In genomic region chr7:47133331-47133730, GRCm38 (mm10) we compare ENCODE assay signal across 8 mouse cellular contexts. TPM values are rescaled to one million over a fixed set of nuclear protein-coding genes. Genes with fewer than 3 reads are reported as not detected.
DNase-seq lines count a peak whose midpoint lies in the region; ATAC-seq and TF ChIP-seq lines count a peak whose summit lies in the region.

Gene Ptpn5 (minus strand): TSS chr7:47133684.

- H3K4me2 ChIP-seq in CH12.LX (ENCODE audit: insufficient read depth, low read depth, poor library complexity, severe bottlenecking) = peak within 1 kb of the TSS; percentile 89
- peak within 1 kb of the TSS; percentile 71 for H3K4me2 ChIP-seq in liver, embryonic 12.5 days

- no peak for DNase-seq in frontal cortex, adult 2 months (ENCODE audit: extremely low spot score in 1 of 2, low spot score in 1 of 2)
- no peak for DNase-seq in frontal cortex, postnatal 10 days (ENCODE audit: low spot score in 2 of 2)
- DNase-seq in CH12.LX (ENCODE audit: extremely low read depth) = no peak
- DNase-seq in hindbrain, embryonic 10.5 days (ENCODE audit: low spot score) = no peak
- no peak for DNase-seq in T-cell, adult 2 months (ENCODE audit: low spot score)
- DNase-seq in adrenal gland, adult 2 months = no peak
- DNase-seq in yolk sac, embryonic 10.5 days (ENCODE audit: low spot score) = no peak

- H3K4me1 ChIP-seq in CH12.LX (ENCODE audit: control insufficient read depth in 1 of 2, insufficient read depth in 2 of 2) = peaks cover 0 to 3% of the 10 kb centered on the region in 2 experiments; a peak in 2 of 4 replicates
- H3K4me1 ChIP-seq in hindbrain, embryonic 10.5 days (replicated peaks) = peaks cover 20% of the 10 kb centered on the region
- 0 out of 2 replicates have a peak, but pooled peaks cover 4% of the 10 kb centered on the region for H3K4me1 ChIP-seq in liver, embryonic 12.5 days

- no peak for TF ChIP-seq CTCF in CH12.LX (conservative IDR thresholded peaks at IDR 0.05 in 1 of 2, IDR thresholded peaks at IDR 0.05 in 1 of 2; ENCODE audit: low read depth in 2 of 2, low read length in 2 of 2)

- dilution Hi-C loops in CH12.LX (cut with MboI; ENCODE audit: extremely low pct_ligation_motif_present, extremely low pct_unique_long_range_greater_than_20kb, low sequenced_read_pairs) = no loop called here

- in situ Hi-C loops in CH12.LX (cut with MboI; ENCODE audit: low pct_ligation_motif_present, low pct_unique_long_range_greater_than_20kb, low sequenced_read_pairs) = no loop called here

- WGBS in hindbrain, embryonic 10.5 days = 3% methylated on average over 13 of the region's 13 CpGs
- WGBS in liver, embryonic 12.5 days (ENCODE audit: insufficient replicate concordance) = 16% methylated on average over 13 of the region's 13 CpGs

- no peak within 1 kb of the TSS for H3K27ac ChIP-seq in CH12.LX (ENCODE audit: insufficient read depth, low read depth)
- H3K27ac ChIP-seq in hindbrain, embryonic 10.5 days = peak within 1 kb of the TSS; percentile 90
- no peak within 1 kb of the TSS for H3K27ac ChIP-seq in liver, embryonic 12.5 days

- no peak for ATAC-seq in liver, embryonic 12.5 days

- TF ChIP-seq POLR2A in CH12.LX (IDR thresholded peaks at IDR 0.05; ENCODE audit: low read depth, low read length) = no peak

- H3K9ac ChIP-seq in CH12.LX (ENCODE audit: insufficient read depth, low read depth) = peak within 1 kb of the TSS; percentile 23; the same call in 1 of the 2 replicates
- H3K9ac ChIP-seq in liver, embryonic 12.5 days = no peak within 1 kb of the TSS

- peaks cover 2% of the 10 kb centered on the region for H3K9me3 ChIP-seq in CH12.LX (replicated peaks; ENCODE audit: low read length)
- no peaks in the 10 kb centered on the region for H3K9me3 ChIP-seq in hindbrain, embryonic 10.5 days
- no peaks in the 10 kb centered on the region for H3K9me3 ChIP-seq in liver, embryonic 12.5 days (replicated peaks)

- TF ChIP-seq RAD21 in CH12.LX (IDR thresholded peaks at IDR 0.05; ENCODE audit: low read depth, low read length) = no peak

- H3K79me2 ChIP-seq in CH12.LX (replicated peaks; ENCODE audit: control insufficient read depth, extremely low read depth, insufficient read depth, poor library complexity, severe bottlenecking) = no peaks in the 10 kb centered on the region

- H3K36me3 ChIP-seq in CH12.LX (replicated peaks in 1 of 2; ENCODE audit: control insufficient read depth in 1 of 2, insufficient read depth in 1 of 2, low read length in 1 of 2) = no peaks in the 10 kb centered on the region
- no peaks in the 10 kb centered on the region for H3K36me3 ChIP-seq in hindbrain, embryonic 10.5 days
- H3K36me3 ChIP-seq in liver, embryonic 12.5 days = no peaks in the 10 kb centered on the region

- TF ChIP-seq EP300 in CH12.LX (IDR thresholded peaks at IDR 0.05; ENCODE audit: low read length) = no peak

- H3K27me3 ChIP-seq in CH12.LX (replicated peaks) = no peaks in the 10 kb centered on the region
- peaks cover 67% of the 10 kb centered on the region for H3K27me3 ChIP-seq in hindbrain, embryonic 10.5 days (ENCODE audit: insufficient read depth, poor library complexity, severe bottlenecking)
- peaks cover 65% of the 10 kb centered on the region for H3K27me3 ChIP-seq in liver, embryonic 12.5 days (replicated peaks)

- H3K4me3 ChIP-seq in CH12.LX (replicated peaks in 1 of 3; ENCODE audit: low read depth in 2 of 3, low read length in 2 of 3, poor library complexity in 1 of 3) = peak within 1 kb of the TSS in 2 of 3 experiments; percentile 10 to 53
- peak within 1 kb of the TSS; percentile 85 for H3K4me3 ChIP-seq in hindbrain, embryonic 10.5 days
- H3K4me3 ChIP-seq in liver, embryonic 12.5 days = peak within 1 kb of the TSS; percentile 51

TF ChIP-seq in CH12.LX, 34 proteins besides CTCF, POLR2A, EP300 and RAD21:
- TF ChIP-seq CHD1 (IDR thresholded peaks at IDR 0.05; ENCODE audit: low read depth, low read length) (no peak), ZMIZ1 (IDR thresholded peaks at IDR 0.05; ENCODE audit: low read depth, low read length) (no peak), JUND (conservative IDR thresholded peaks at IDR 0.05; ENCODE audit: low read depth, low read length) (no peak), SMC3 (IDR thresholded peaks at IDR 0.05; ENCODE audit: low read depth, low read length) (no peak), NELFE (IDR thresholded peaks at IDR 0.05; ENCODE audit: low read depth, low read length) (no peak)

RNA-seq across cellular contexts. Expression of gene Ptpn5, which starts in this region (rescaled TPM):
- 124 and 139 TPM in 2 replicates for polyA plus RNA-seq in frontal cortex, adult 2 months (2012; rRNA removed)
- total RNA-seq in CH12.LX (2012; rRNA removed) (1.6 and 1.9 TPM in 2 replicates), CH12.LX (2014; rRNA removed) (0.90 TPM in 2 replicates)
- 3.0 and 3.4 TPM in 2 replicates for polyA plus RNA-seq in CH12.LX (2012; ENCODE audit: insufficient read length, low read depth)
- 10.7 and 30.9 TPM in 2 replicates for polyA plus RNA-seq in hindbrain, embryonic 10.5 days (2016; fragmentation: Nextera tagmentation; extraction: Ambion mirVana)
- 0.23 TPM in 1 of 2 replicates, not detected in the other for polyA plus RNA-seq in liver, embryonic 12.5 days (2016; fragmentation: Nextera tagmentation; extraction: Ambion mirVana)
- total RNA-seq in adrenal gland, adult 2 months (2021) = under 1 TPM; 0.41 to 0.66 TPM
- 0.18 and 0.35 TPM in 2 replicates for polyA plus RNA-seq in adrenal gland, adult 2 months (2012; rRNA removed)

Comparison
In these comparisons a context has a peak if more than half of its experiments do, and no peak if none do; other contexts are left out.
1. H3K4me3 ChIP-seq: peak in every context shown above with its lines; median percentile 85 in hindbrain, embryonic 10.5 days; 51 in liver, embryonic 12.5 days; 32 in CH12.LX.